Mouse (Mus musculus): Measurements from ENCODE around the gene Pradc1. TPM values are rescaled to one million over a fixed set of nuclear protein-coding genes. Genes with fewer than 3 reads are reported as not detected.

Pradc1 gene
- polyA plus RNA-seq, 1 experiment from 2014 or later: 30.3 TPM

- peaks cover 5% of the 10 kb centered on the region for H3K4me1 ChIP-seq
- H3K4me3 ChIP-seq: no peak overlapping the region
- H3K4me2 ChIP-seq (replicated peaks): no peak overlapping the region
- no peaks in the 10 kb centered on the region for H3K27me3 ChIP-seq
- peaks cover 40% of the 10 kb centered on the region for H3K36me3 ChIP-seq
- no peak overlapping the region for H3K9ac ChIP-seq
- H3K27ac ChIP-seq: no peak overlapping the region
- H3K9me3 ChIP-seq (replicated peaks): no peaks in the 10 kb centered on the region
- no peak for ATAC-seq (ENCODE audit: low FRiP score)
- 88% methylated on average over 6 of the region's 6 CpGs for WGBS
Measured at GRCm38 (mm10) chr6:85447351-85447750, 4.4 kb downstream of the Pradc1 start.

GRCm38 (mm10) chr6:85445286-85445685 is 6.5 kb downstream of the Pradc1 start:
- no peak overlapping the region for H3K4me2 ChIP-seq (replicated peaks)
- H3K9me3 ChIP-seq (replicated peaks): no peaks in the 10 kb centered on the region
- H3K36me3 ChIP-seq: peaks cover 57% of the 10 kb centered on the region
- H3K27me3 ChIP-seq: no peaks in the 10 kb centered on the region
- no peak for ATAC-seq (ENCODE audit: low FRiP score)
- no peaks in the 10 kb centered on the region for H3K4me1 ChIP-seq
- no peak overlapping the region for H3K27ac ChIP-seq
- H3K4me3 ChIP-seq: no peak overlapping the region
- H3K9ac ChIP-seq: no peak overlapping the region
- WGBS: 79% methylated on average over 5 of the region's 5 CpGs

GRCm38 (mm10) chr6:85444266-85444965 is 7.4 kb downstream of the Pradc1 start:
- Histone ChIP-seq H3K27me3 (no peaks in the 10 kb centered on the region), H3K4me1 (no peaks in the 10 kb centered on the region), H3K9ac (no peak overlapping the region), H3K9me3 (replicated peaks) (no peaks in the 10 kb centered on the region), H3K4me2 (replicated peaks) (no peak overlapping the region), H3K36me3 (peaks cover 66% of the 10 kb centered on the region), H3K4me3 (no peak overlapping the region), H3K27ac (no peak overlapping the region)
- WGBS: 90% methylated on average over 8 of the region's 8 CpGs
- no peak for ATAC-seq (ENCODE audit: low FRiP score)

- H3K27ac ChIP-seq: no peak overlapping the region
- H3K36me3 ChIP-seq: peaks cover 73% of the 10 kb centered on the region
- H3K4me1 ChIP-seq: no peaks in the 10 kb centered on the region
- H3K9ac ChIP-seq: no peak overlapping the region
- no peaks in the 10 kb centered on the region for H3K27me3 ChIP-seq
- H3K4me2 ChIP-seq (replicated peaks): no peak overlapping the region
- no peak for ATAC-seq (ENCODE audit: low FRiP score)
- H3K4me3 ChIP-seq: no peak overlapping the region
- no peaks in the 10 kb centered on the region for H3K9me3 ChIP-seq (replicated peaks)
- 91% methylated on average over 3 of the region's 3 CpGs for WGBS
Measured at GRCm38 (mm10) chr6:85443488-85444233, 8.1 kb downstream of the Pradc1 start.

GRCm38 (mm10) chr6:85441142-85441541 is 10.6 kb downstream of the Pradc1 start:
- no peak overlapping the region for H3K9ac ChIP-seq
- H3K27me3 ChIP-seq: no peaks in the 10 kb centered on the region
- no peak for ATAC-seq (ENCODE audit: low FRiP score)
- no peak overlapping the region for H3K27ac ChIP-seq
- 94% methylated on average over 4 of the region's 4 CpGs for WGBS
- H3K4me3 ChIP-seq: no peak overlapping the region
- H3K4me1 ChIP-seq: no peaks in the 10 kb centered on the region
- no peaks in the 10 kb centered on the region for H3K9me3 ChIP-seq (replicated peaks)
- peaks cover 62% of the 10 kb centered on the region for H3K36me3 ChIP-seq
- H3K4me2 ChIP-seq (replicated peaks): no peak overlapping the region

GRCm38 (mm10) chr6:85436631-85437030 is 15.1 kb downstream of the Pradc1 start:
- Histone ChIP-seq H3K4me3 (no peak overlapping the region), H3K4me2 (replicated peaks) (no peak overlapping the region), H3K36me3 (peaks cover 34% of the 10 kb centered on the region), H3K27ac (no peak overlapping the region), H3K9ac (no peak overlapping the region), H3K9me3 (replicated peaks) (no peaks in the 10 kb centered on the region), H3K4me1 (peaks cover 9% of the 10 kb centered on the region; the same call in 1 of the 2 replicates), H3K27me3 (no peaks in the 10 kb centered on the region)
- 86% methylated on average over 5 of the region's 6 CpGs for WGBS
- ATAC-seq (ENCODE audit: low FRiP score): no peak

- H3K9me3 ChIP-seq (replicated peaks): no peaks in the 10 kb centered on the region
- no peak overlapping the region for H3K4me3 ChIP-seq
- H3K27me3 ChIP-seq: no peaks in the 10 kb centered on the region
- no peak overlapping the region for H3K27ac ChIP-seq
- peaks cover 29% of the 10 kb centered on the region for H3K36me3 ChIP-seq
- WGBS: 83% methylated on average over 1 of the region's 1 CpGs
- no peak for ATAC-seq (ENCODE audit: low FRiP score)
- H3K9ac ChIP-seq: no peak overlapping the region
- H3K4me2 ChIP-seq (replicated peaks): no peak overlapping the region
- peaks cover 9% of the 10 kb centered on the region; the same call in 1 of the 2 replicates for H3K4me1 ChIP-seq
Measured at GRCm38 (mm10) chr6:85436204-85436603, 15.6 kb downstream of the Pradc1 start.

GRCm38 (mm10) chr6:85433865-85434264 is 17.9 kb downstream of the Pradc1 start:
- WGBS: 80% methylated on average over 5 of the region's 5 CpGs
- no peak overlapping the region for H3K4me3 ChIP-seq
- H3K27ac ChIP-seq: no peak overlapping the region
- no peaks in the 10 kb centered on the region for H3K27me3 ChIP-seq
- H3K9me3 ChIP-seq (replicated peaks): no peaks in the 10 kb centered on the region
- no peak for ATAC-seq (ENCODE audit: low FRiP score)
- H3K4me1 ChIP-seq: peaks cover 9% of the 10 kb centered on the region; the same call in 1 of the 2 replicates
- H3K9ac ChIP-seq: no peak overlapping the region
- peaks cover 7% of the 10 kb centered on the region for H3K36me3 ChIP-seq
- no peak overlapping the region for H3K4me2 ChIP-seq (replicated peaks)

- Histone ChIP-seq H3K9me3 (replicated peaks) (no peaks in the 10 kb centered on the region), H3K36me3 (no peaks in the 10 kb centered on the region), H3K4me3 (peak within 1 kb of the TSS; percentile 90), H3K27me3 (peaks cover 8% of the 10 kb centered on the region; the same call in 1 of the 2 replicates), H3K4me1 (peaks cover 9% of the 10 kb centered on the region; the same call in 1 of the 2 replicates), H3K27ac (no peak within 1 kb of the TSS), H3K9ac (peak within 1 kb of the TSS; percentile 77), H3K4me2 (replicated peaks) (peak within 1 kb of the TSS; percentile 90)
- under 1% methylated on average over 39 of the region's 39 CpGs for WGBS
- ATAC-seq (ENCODE audit: low FRiP score): peak; percentile 77
Measured at GRCm38 (mm10) chr6:85431842-85432431, 19.8 kb downstream of the Pradc1 start, which contains the start of gene Smyd5. Gene Smyd5, plus strand, starts transcription at chr6:85431989.

GRCm38 (mm10) chr6:85431274-85431841 is 20.4 kb downstream of the Pradc1 start:
- peak overlapping the region; percentile 90 for H3K4me3 ChIP-seq
- ATAC-seq (ENCODE audit: low FRiP score): peak; percentile 68
- no peaks in the 10 kb centered on the region for H3K9me3 ChIP-seq (replicated peaks)
- no peaks in the 10 kb centered on the region for H3K36me3 ChIP-seq
- peaks cover 12% of the 10 kb centered on the region; the same call in 1 of the 2 replicates for H3K27me3 ChIP-seq
- H3K27ac ChIP-seq: no peak overlapping the region
- H3K4me2 ChIP-seq (replicated peaks): peak overlapping the region; percentile 90
- 53% methylated on average over 8 of the region's 8 CpGs for WGBS
- H3K4me1 ChIP-seq: peaks cover 9% of the 10 kb centered on the region; the same call in 1 of the 2 replicates
- peak overlapping the region; percentile 77 for H3K9ac ChIP-seq

GRCm38 (mm10) chr6:85423836-85424379 is 27.9 kb downstream of the Pradc1 start, which contains the start of gene Noto:
Gene Noto, plus strand, starts transcription at chr6:85423886.
- WGBS: 12% methylated on average over 28 of the region's 28 CpGs
- H3K4me2 ChIP-seq (replicated peaks): 0 out of 2 replicates have a peak within 1 kb of the TSS, but pooled peaks have one; percentile 1
- no peak within 1 kb of the TSS; the same call in 1 of the 2 replicates for H3K9ac ChIP-seq
- H3K36me3 ChIP-seq: no peaks in the 10 kb centered on the region
- H3K4me3 ChIP-seq: no peak within 1 kb of the TSS
- H3K27ac ChIP-seq: no peak within 1 kb of the TSS
- peaks cover 29% of the 10 kb centered on the region for H3K27me3 ChIP-seq
- H3K9me3 ChIP-seq (replicated peaks): no peaks in the 10 kb centered on the region
- no peak for ATAC-seq (ENCODE audit: low FRiP score)
- H3K4me1 ChIP-seq: 0 out of 2 replicates have a peak, but pooled peaks cover 6% of the 10 kb centered on the region

Data from hindbrain, embryonic 12.5 days (tissue).